Mouse (Mus musculus): ENCODE measurements at regions not wholly inside any gene's neighbourhood (a gene's known extent, or its start where the extent isn't known, plus 50 kb on each side); places are given as distances from the start of the nearest gene placed in this dataset.

GRCm38 (mm10) chr7:145025186-145026013 lies 85.7 kb upstream of the Ccnd1 start:
- Histone ChIP-seq H3K4me3 (replicated peaks in 1 of 3; ENCODE audit: low read depth in 2 of 3, low read length in 2 of 3, poor library complexity in 1 of 3) (no peak overlapping the region), H3K9ac (ENCODE audit: insufficient read depth, low read depth) (no peak overlapping the region), H3K4me2 (ENCODE audit: insufficient read depth, low read depth, poor library complexity, severe bottlenecking) (no peak overlapping the region), H3K9me3 (replicated peaks; ENCODE audit: low read length) (peaks cover 4% of the 10 kb centered on the region), H3K79me2 (replicated peaks; ENCODE audit: control insufficient read depth, extremely low read depth, insufficient read depth, poor library complexity, severe bottlenecking) (no peaks in the 10 kb centered on the region), H3K36me3 (replicated peaks in 1 of 2; ENCODE audit: control insufficient read depth in 1 of 2, insufficient read depth in 1 of 2, low read length in 1 of 2) (no peaks in the 10 kb centered on the region), H3K27ac (ENCODE audit: insufficient read depth, low read depth) (no peak overlapping the region), H3K27me3 (replicated peaks) (peaks cover 27% of the 10 kb centered on the region), H3K4me1 (ENCODE audit: control insufficient read depth in 1 of 2, insufficient read depth in 2 of 2) (peaks cover 16 to 50% of the 10 kb centered on the region in 2 experiments)
- TF ChIP-seq SIN3A (IDR thresholded peaks at IDR 0.05; ENCODE audit: low read length) (no peak), TBP (conservative IDR thresholded peaks at IDR 0.05; ENCODE audit: low read depth, low read length) (no peak)
- dilution Hi-C loops (cut with MboI; ENCODE audit: extremely low pct_ligation_motif_present, extremely low pct_unique_long_range_greater_than_20kb, low sequenced_read_pairs) (no loop called here), in situ Hi-C loops (cut with MboI; ENCODE audit: low pct_ligation_motif_present, low pct_unique_long_range_greater_than_20kb, low sequenced_read_pairs) (no loop called here)
- no peak for DNase-seq (ENCODE audit: extremely low read depth)

- peaks cover 4% of the 10 kb centered on the region for H3K9me3 ChIP-seq (replicated peaks; ENCODE audit: low read length)
- peaks cover 26% of the 10 kb centered on the region for H3K27me3 ChIP-seq (replicated peaks)
- in situ Hi-C loops (cut with MboI; ENCODE audit: low pct_ligation_motif_present, low pct_unique_long_range_greater_than_20kb, low sequenced_read_pairs) = no loop called here
- H3K9ac ChIP-seq (ENCODE audit: insufficient read depth, low read depth) = no peak overlapping the region
- no peaks in the 10 kb centered on the region for H3K79me2 ChIP-seq (replicated peaks; ENCODE audit: control insufficient read depth, extremely low read depth, insufficient read depth, poor library complexity, severe bottlenecking)
- no peaks in the 10 kb centered on the region for H3K36me3 ChIP-seq (replicated peaks in 1 of 2; ENCODE audit: control insufficient read depth in 1 of 2, insufficient read depth in 1 of 2, low read length in 1 of 2)
- H3K4me2 ChIP-seq (ENCODE audit: insufficient read depth, low read depth, poor library complexity, severe bottlenecking) = no peak overlapping the region
- no peak overlapping the region for H3K4me3 ChIP-seq (replicated peaks in 1 of 3; ENCODE audit: low read depth in 2 of 3, low read length in 2 of 3, poor library complexity in 1 of 3)
- TF ChIP-seq MXI1 (IDR thresholded peaks at IDR 0.05; ENCODE audit: low read depth, low read length) = no peak
- TF ChIP-seq RCOR1 (conservative IDR thresholded peaks at IDR 0.05; ENCODE audit: low read depth, low read length) = no peak
- no peak for TF ChIP-seq EP300 (IDR thresholded peaks at IDR 0.05; ENCODE audit: low read length)
- TF ChIP-seq ZKSCAN1 (IDR thresholded peaks at IDR 0.05; ENCODE audit: borderline replicate concordance, low read depth, low read length) = no peak
- no peak for TF ChIP-seq NELFE (IDR thresholded peaks at IDR 0.05; ENCODE audit: low read depth, low read length)
- H3K4me1 ChIP-seq (ENCODE audit: control insufficient read depth in 1 of 2, insufficient read depth in 2 of 2) = peaks cover 11 to 45% of the 10 kb centered on the region in 2 experiments
- no peak for DNase-seq (ENCODE audit: extremely low read depth)
- no peak overlapping the region for H3K27ac ChIP-seq (ENCODE audit: insufficient read depth, low read depth)
- dilution Hi-C loops (cut with MboI; ENCODE audit: extremely low pct_ligation_motif_present, extremely low pct_unique_long_range_greater_than_20kb, low sequenced_read_pairs) = no loop called here
Measured at GRCm38 (mm10) chr7:145024651-145025050, 84.9 kb upstream of the Ccnd1 start.

DNA sequence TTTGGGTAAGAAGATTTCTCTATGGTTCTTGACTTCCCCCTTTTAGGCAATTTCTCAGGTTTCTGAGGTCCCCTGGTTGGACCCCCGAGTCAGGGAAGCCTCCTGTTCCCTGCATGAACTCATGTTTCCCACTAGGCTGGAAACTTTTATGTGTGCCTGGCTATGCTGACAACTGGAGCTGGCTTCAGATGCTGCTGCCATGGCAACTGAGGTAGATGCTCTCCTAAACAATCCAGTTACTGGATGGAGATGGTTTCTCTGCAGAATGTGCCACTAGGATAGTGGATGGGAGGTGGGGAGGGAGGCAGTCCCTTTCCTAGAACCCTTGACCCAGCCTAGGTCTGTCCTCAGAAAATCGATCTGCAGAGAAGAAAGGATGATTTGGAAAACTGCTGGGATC lies 79.4 kb upstream of the Ccnd1 start:
- Histone ChIP-seq H3K4me3 (replicated peaks in 1 of 3; ENCODE audit: low read depth in 2 of 3, low read length in 2 of 3, poor library complexity in 1 of 3) (no peak overlapping the region), H3K27me3 (replicated peaks) (peaks cover 71% of the 10 kb centered on the region), H3K4me1 (ENCODE audit: control insufficient read depth in 1 of 2, insufficient read depth in 2 of 2) (peaks cover 0 to 13% of the 10 kb centered on the region in 2 experiments; a peak in 2 of 4 replicates), H3K27ac (ENCODE audit: insufficient read depth, low read depth) (no peak overlapping the region), H3K9ac (ENCODE audit: insufficient read depth, low read depth) (no peak overlapping the region), H3K79me2 (replicated peaks; ENCODE audit: control insufficient read depth, extremely low read depth, insufficient read depth, poor library complexity, severe bottlenecking) (no peaks in the 10 kb centered on the region), H3K4me2 (ENCODE audit: insufficient read depth, low read depth, poor library complexity, severe bottlenecking) (no peak overlapping the region), H3K9me3 (replicated peaks; ENCODE audit: low read length) (peaks cover 4% of the 10 kb centered on the region), H3K36me3 (replicated peaks in 1 of 2; ENCODE audit: control insufficient read depth in 1 of 2, insufficient read depth in 1 of 2, low read length in 1 of 2) (no peaks in the 10 kb centered on the region)
- dilution Hi-C loops (cut with MboI; ENCODE audit: extremely low pct_ligation_motif_present, extremely low pct_unique_long_range_greater_than_20kb, low sequenced_read_pairs) (no loop called here), in situ Hi-C loops (cut with MboI; ENCODE audit: low pct_ligation_motif_present, low pct_unique_long_range_greater_than_20kb, low sequenced_read_pairs) (no loop called here)
- DNase-seq (ENCODE audit: extremely low read depth) = no peak
- TF ChIP-seq GABPA (IDR thresholded peaks at IDR 0.05; ENCODE audit: insufficient replicate concordance, low read depth, low read length) = no peak
- no peak for TF ChIP-seq NRF1 (IDR thresholded peaks at IDR 0.05; ENCODE audit: low read depth, low read length)
- no peak for TF ChIP-seq TBP (conservative IDR thresholded peaks at IDR 0.05; ENCODE audit: low read depth, low read length)
- no peak for TF ChIP-seq HCFC1 (IDR thresholded peaks at IDR 0.05; ENCODE audit: low read depth, low read length)
- TF ChIP-seq EP300 (IDR thresholded peaks at IDR 0.05; ENCODE audit: low read length) = no peak
- TF ChIP-seq POLR2AphosphoS2 (IDR thresholded peaks at IDR 0.05; ENCODE audit: low read depth, low read length) = no peak
- no peak for TF ChIP-seq MAZ (IDR thresholded peaks at IDR 0.05; ENCODE audit: low read depth, low read length)
